Mouse (Mus musculus) gastrocnemius, adult 18-20 months (tissue): ENCODE results near the gene Mlana. TPM values are rescaled to one million over a fixed set of nuclear protein-coding genes. Genes with fewer than 3 reads are reported as not detected.

Experiments
- DNase-seq: peaks from one replicate; pipeline ENCODE4 v3.0.0; 2021; ENCODE audit warnings: low spot score
- total RNA-seq, 2 experiments: library from RNA; stranded (reverse); gene quantifications; 2 replicates each; pipeline ENCODE4 v1.2.3; 2021

Mlana gene
- total RNA-seq, 2 experiments from 2014 or later, result not detected

GRCm38 (mm10) chr19:29675562-29676078, 22.0 kb upstream of the Mlana start:
- DNase-seq, result no peak

GRCm38 (mm10) chr19:29676479-29677193, 21.0 kb upstream of the Mlana start:
- DNase-seq, result no peak

- DNase-seq, result no peak
Observed at GRCm38 (mm10) chr19:29678181-29678778, 19.3 kb upstream of the Mlana start.

- DNase-seq, result no peak
Observed at GRCm38 (mm10) chr19:29680182-29681152, 17.2 kb upstream of the Mlana start.

GRCm38 (mm10) chr19:29683844-29684540, 13.6 kb upstream of the Mlana start:
- DNase-seq, result peak; percentile 78

- DNase-seq, result no peak
Observed at GRCm38 (mm10) chr19:29695071-29695470, 2.6 kb upstream of the Mlana start.

GRCm38 (mm10) chr19:29696309-29696708, 1.3 kb upstream of the Mlana start:
- DNase-seq, result no peak

- DNase-seq, result no peak
Observed at GRCm38 (mm10) chr19:29696840-29697239, 784 bp upstream of the Mlana start.

- no peak for DNase-seq
Observed at GRCm38 (mm10) chr19:29701707-29702106, 4.1 kb downstream of the Mlana start.

- DNase-seq, result no peak
Observed at GRCm38 (mm10) chr19:29704436-29704835, 6.8 kb downstream of the Mlana start.

- DNase-seq, result no peak
Observed at GRCm38 (mm10) chr19:29707314-29707898, 9.8 kb downstream of the Mlana start.

GRCm38 (mm10) chr19:29708003-29708402, 10.4 kb downstream of the Mlana start:
- no peak for DNase-seq

- DNase-seq, result no peak
Observed at GRCm38 (mm10) chr19:29708461-29708860, 10.8 kb downstream of the Mlana start.

GRCm38 (mm10) chr19:29709461-29709860, 11.8 kb downstream of the Mlana start:
- DNase-seq, result no peak

GRCm38 (mm10) chr19:29713451-29713850, 15.8 kb downstream of the Mlana start:
- DNase-seq, result no peak

GRCm38 (mm10) chr19:29717854-29718253, 20.2 kb downstream of the Mlana start:
- DNase-seq, result no peak

- DNase-seq, result no peak
Observed at GRCm38 (mm10) chr19:29718476-29718875, 20.9 kb downstream of the Mlana start.

- DNase-seq, result no peak
Observed at GRCm38 (mm10) chr19:29735421-29735820, 37.8 kb downstream of the Mlana start.

GRCm38 (mm10) chr19:29739608-29740007, 42.0 kb downstream of the Mlana start:
- DNase-seq, result no peak

GRCm38 (mm10) chr19:29740661-29741060, 43.0 kb downstream of the Mlana start:
- no peak for DNase-seq

GRCm38 (mm10) chr19:29743531-29743930, 45.9 kb downstream of the Mlana start:
- no peak for DNase-seq
